Mouse (Mus musculus) testis, adult 2 months (tissue): ENCODE results near the gene Prkce. TPM values are rescaled to one million over a fixed set of nuclear protein-coding genes. Genes with fewer than 3 reads are reported as not detected.

ENCODE experiments used
- H3K27ac ChIP-seq: fragments of 200-500 bp; 2 replicates; pipeline ENCODE4 v1.5.1; 2012; ENCODE audit warnings: low read depth, low read length; ENCODE audit not compliant: control insufficient read depth, insufficient read depth
- H3K27me3 ChIP-seq: fragments of 200-500 bp; 2 replicates; pipeline ENCODE4 v1.6.1; 2012; ENCODE audit warnings: mild to moderate bottlenecking, low read length, moderate library complexity; ENCODE audit not compliant: control insufficient read depth, insufficient read depth
- H3K36me3 ChIP-seq: fragments of 200-500 bp; 2 replicates; pipeline ENCODE4 v1.6.1; 2012; ENCODE audit warnings: mild to moderate bottlenecking, low read length; ENCODE audit not compliant: control insufficient read depth, insufficient read depth
- H3K4me1 ChIP-seq: fragments of 200-500 bp; 2 replicates; pipeline ENCODE4 v1.6.1; 2012; ENCODE audit warnings: low read length; ENCODE audit not compliant: control insufficient read depth, insufficient read depth
- H3K4me3 ChIP-seq: fragments of 200-500 bp; 2 replicates; pipeline ENCODE4 v1.5.1; 2012; ENCODE audit warnings: low read depth, mild to moderate bottlenecking, low read length, moderate library complexity, mixed read lengths; ENCODE audit not compliant: control insufficient read depth
- CTCF ChIP-seq: fragments of 200-500 bp; IDR thresholded peaks from 2 replicates; pipeline ENCODE4 v1.5.1; 2012; ENCODE audit warnings: low read depth, mild to moderate bottlenecking, inconsistent platforms, low read length, moderate library complexity; ENCODE audit not compliant: control insufficient read depth, insufficient read depth, insufficient replicate concordance
- POLR2A ChIP-seq: fragments of 200-500 bp; IDR thresholded peaks from 2 replicates; pipeline ENCODE4 v1.6.1; 2012; ENCODE audit warnings: low read depth, mild to moderate bottlenecking, inconsistent platforms, low read length, moderate library complexity; ENCODE audit not compliant: control insufficient read depth
- polyA plus RNA-seq: library from polyadenylated mRNA; depleted of rRNA; stranded (reverse); fragments of >200 nt; gene quantifications from 2 replicates; pipeline ENCODE4 v1.2.3, GENCODE M21; 2012

The Prkce gene
- polyA plus RNA-seq, 1 experiment = 1.2 TPM

GRCm38 (mm10) chr17:86441098-86441497, 273.5 kb downstream of the Prkce start:
- Histone ChIP-seq H3K4me3 (no peak overlapping the region), H3K36me3 (no peaks in the 10 kb centered on the region), H3K4me1 (peaks cover 3% of the 10 kb centered on the region; the same call in 1 of the 2 replicates), H3K27me3 (no peaks in the 10 kb centered on the region), H3K27ac (no peak overlapping the region)
- TF ChIP-seq POLR2A (no peak), CTCF (no peak)

- Histone ChIP-seq H3K4me3 (no peak overlapping the region), H3K36me3 (no peaks in the 10 kb centered on the region), H3K27me3 (no peaks in the 10 kb centered on the region), H3K27ac (no peak overlapping the region), H3K4me1 (peaks cover 3% of the 10 kb centered on the region; the same call in 1 of the 2 replicates)
- TF ChIP-seq CTCF (no peak), POLR2A (no peak)
These were observed 276.3 kb downstream of the Prkce start for GRCm38 (mm10) chr17:86443886-86444285.

DNA sequence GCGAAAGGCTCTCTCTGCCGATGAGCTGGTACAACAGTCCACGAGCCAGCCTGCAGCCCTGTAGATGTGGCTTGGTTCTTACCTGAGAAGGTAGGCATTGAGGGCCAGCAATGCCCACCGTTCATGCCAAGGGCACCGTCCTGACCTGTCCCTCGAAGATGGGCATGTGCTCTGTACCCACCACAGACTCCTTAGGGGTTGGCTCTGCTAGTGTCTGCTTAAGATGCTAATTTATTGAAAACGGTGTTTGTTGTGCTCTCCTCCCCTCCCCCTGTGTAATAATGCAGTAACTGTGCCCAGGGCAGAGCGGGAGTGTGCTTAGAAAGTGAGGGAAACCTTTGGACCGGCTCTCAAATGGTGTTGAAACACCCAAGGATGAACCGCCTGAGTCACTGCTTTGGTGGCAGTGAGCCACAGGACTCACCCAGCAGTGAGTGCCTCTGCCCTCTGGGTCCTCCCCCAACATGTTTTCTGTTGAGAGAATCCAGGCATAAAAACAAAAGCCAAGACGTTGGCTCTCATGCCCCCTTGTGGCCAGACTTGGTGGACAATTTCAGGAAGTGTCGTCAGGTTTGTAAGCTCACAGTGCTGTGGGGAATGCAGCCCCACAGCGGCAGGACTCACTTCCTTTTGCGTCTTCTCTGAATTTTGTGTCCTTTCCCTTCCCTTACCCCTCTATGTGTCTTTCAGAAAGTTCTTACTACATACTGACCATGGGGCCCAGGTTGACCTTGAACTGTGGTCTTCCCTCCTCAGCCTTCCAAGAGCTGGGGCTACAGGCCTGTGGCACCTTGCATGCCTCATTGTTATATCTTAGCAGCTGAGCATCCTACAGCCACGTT, 277.2 kb downstream of the Prkce start:
- peak; percentile 52; the same call in 1 of the 2 replicates for TF ChIP-seq CTCF
- TF ChIP-seq POLR2A = no peak
- Histone ChIP-seq H3K4me1 (peaks cover 3% of the 10 kb centered on the region; the same call in 1 of the 2 replicates), H3K27me3 (no peaks in the 10 kb centered on the region), H3K4me3 (no peak overlapping the region), H3K27ac (no peak overlapping the region), H3K36me3 (no peaks in the 10 kb centered on the region)

DNA sequence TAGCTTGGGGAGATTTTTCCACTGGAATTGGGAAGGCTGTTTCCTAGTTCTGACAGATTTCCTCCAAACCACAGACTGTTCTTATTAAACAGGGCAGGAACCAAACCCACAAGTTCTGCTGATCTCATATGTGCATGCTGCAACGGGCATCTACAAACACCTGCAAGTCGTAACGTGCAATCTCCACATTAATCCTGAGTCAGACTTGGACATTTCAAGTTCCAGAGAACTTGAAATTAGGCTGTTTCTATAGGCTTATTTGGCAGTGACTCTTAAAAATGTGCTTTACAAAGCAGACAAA, 277.8 kb downstream of the Prkce start:
- peaks cover 3% of the 10 kb centered on the region; the same call in 1 of the 2 replicates for H3K4me1 ChIP-seq
- no peaks in the 10 kb centered on the region for H3K27me3 ChIP-seq
- no peak overlapping the region for H3K4me3 ChIP-seq
- TF ChIP-seq CTCF (no peak), POLR2A (no peak)
- no peak overlapping the region for H3K27ac ChIP-seq
- no peaks in the 10 kb centered on the region for H3K36me3 ChIP-seq

GRCm38 (mm10) chr17:86445900-86446299, 278.3 kb downstream of the Prkce start:
- Histone ChIP-seq H3K27ac (no peak overlapping the region), H3K36me3 (no peaks in the 10 kb centered on the region), H3K4me1 (peaks cover 3% of the 10 kb centered on the region; the same call in 1 of the 2 replicates), H3K27me3 (no peaks in the 10 kb centered on the region), H3K4me3 (no peak overlapping the region)
- no peak for TF ChIP-seq POLR2A
- no peak for TF ChIP-seq CTCF

GRCm38 (mm10) chr17:86447101-86447598, 279.6 kb downstream of the Prkce start:
- Histone ChIP-seq H3K4me3 (no peak overlapping the region), H3K36me3 (no peaks in the 10 kb centered on the region), H3K27ac (no peak overlapping the region), H3K4me1 (peaks cover 3% of the 10 kb centered on the region; the same call in 1 of the 2 replicates), H3K27me3 (no peaks in the 10 kb centered on the region)
- TF ChIP-seq POLR2A = no peak
- no peak for TF ChIP-seq CTCF

- no peak for TF ChIP-seq CTCF
- no peak for TF ChIP-seq POLR2A
- Histone ChIP-seq H3K36me3 (no peaks in the 10 kb centered on the region), H3K27me3 (no peaks in the 10 kb centered on the region), H3K4me3 (no peak overlapping the region), H3K27ac (no peak overlapping the region), H3K4me1 (no peaks in the 10 kb centered on the region)
These were observed 285.3 kb downstream of the Prkce start for GRCm38 (mm10) chr17:86452934-86453333.
